Mouse (Mus musculus): ENCODE data around the gene Mycbp2. TPM values are rescaled to one million over a fixed set of nuclear protein-coding genes. Genes with fewer than 3 reads are reported as not detected.

Mycbp2 gene
- total RNA-seq (2021) = 100 to 1,000 TPM; 163 to 178 TPM
- long read RNA-seq, experiment 1, full-length matches to known transcripts = 1 of 43 reads
- long read RNA-seq, experiment 1, partial matches to known transcripts = 25 of 43 reads
- long read RNA-seq, experiment 1, other reads (novel, unspliced or antisense) = 17 of 43 reads
- long read RNA-seq, experiment 2, full-length matches to known transcripts = 1 of 34 reads
- long read RNA-seq, experiment 2, partial matches to known transcripts = 17 of 34 reads
- long read RNA-seq, experiment 2, other reads (novel, unspliced or antisense) = 16 of 34 reads

DNA sequence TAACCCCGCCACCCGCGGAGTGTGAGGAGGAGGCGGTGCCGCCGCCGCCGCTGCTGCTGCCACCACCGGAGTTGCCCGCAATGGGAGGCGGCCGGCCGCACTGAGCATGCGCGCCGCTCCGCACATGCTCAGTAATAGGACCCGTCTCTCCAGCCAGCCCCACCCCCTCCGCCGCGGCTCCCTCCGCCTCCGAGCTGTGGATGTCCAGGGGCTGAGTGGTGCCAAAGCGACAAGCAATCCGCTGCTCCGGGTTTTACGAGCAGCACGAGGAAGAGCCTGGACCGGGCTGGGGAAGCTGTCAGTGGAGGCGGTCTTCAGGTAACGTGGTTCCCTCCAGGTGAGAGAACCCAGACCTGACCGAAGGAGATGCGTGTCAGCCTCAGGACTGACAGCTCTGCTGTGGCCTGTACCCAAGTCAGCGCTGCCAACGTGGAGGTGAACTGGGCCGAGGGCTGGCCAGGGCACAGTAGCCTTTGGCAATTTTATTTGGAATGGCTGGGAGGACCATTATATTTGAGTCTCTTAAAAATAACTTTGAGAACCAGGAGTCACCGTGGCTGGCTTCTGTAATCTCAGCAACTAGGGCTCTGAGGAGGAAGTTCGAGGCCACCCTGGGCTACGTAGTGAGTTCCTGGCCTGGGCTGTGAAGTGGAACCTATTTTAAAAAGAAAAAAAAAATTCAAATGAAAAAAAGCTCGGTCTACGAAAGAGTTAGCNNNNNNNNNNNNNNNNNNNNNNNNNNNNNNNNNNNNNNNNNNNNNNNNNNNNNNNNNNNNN is at the start of gene Mycbp2:
Mycbp2 (minus strand) TSS at position 86 of the 777 bp plus-strand sequence.
- H3K4me3 ChIP-seq = peak within 1 kb of the TSS; percentile 92
- peak within 1 kb of the TSS; percentile 96 for H3K27ac ChIP-seq
- intact Hi-C loops (cut with DNase I) = loop anchor here (5.0 to 10.0 kb wide), 2 partner anchors 50 to 298 kb away; no protein-coding TSS in a partner anchor
- peak; percentile 98 to 99 for DNase-seq (ENCODE audit: extremely low spot score in 1 of 2, low spot score in 2 of 2)
- no peak for TF ChIP-seq CTCF (IDR thresholded peaks at IDR 0.05)

DNA sequence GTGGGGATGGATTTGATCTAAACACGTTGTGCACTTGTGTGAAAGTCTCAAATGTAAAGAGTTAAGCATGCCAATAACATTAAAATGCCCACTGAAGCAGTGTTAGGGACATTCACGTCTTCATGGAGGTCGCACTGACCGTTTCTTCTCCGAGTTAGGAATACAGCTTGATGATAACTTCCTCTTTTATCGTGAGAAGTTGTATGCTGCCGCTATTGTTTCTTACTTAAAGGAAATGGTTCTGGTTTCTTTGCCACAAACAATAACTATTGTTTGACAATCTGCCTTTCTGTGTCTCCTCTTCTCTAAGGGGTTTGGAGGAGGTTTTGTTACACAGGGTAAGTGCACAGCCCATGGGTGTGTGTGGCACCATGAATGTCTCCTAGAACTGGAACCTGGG is 45.8 kb upstream of the Mycbp2 start:
- TF ChIP-seq CTCF (IDR thresholded peaks at IDR 0.05) = no peak
- no peak overlapping the region for H3K27ac ChIP-seq
- intact Hi-C loops (cut with DNase I) = no loop called here

DNA sequence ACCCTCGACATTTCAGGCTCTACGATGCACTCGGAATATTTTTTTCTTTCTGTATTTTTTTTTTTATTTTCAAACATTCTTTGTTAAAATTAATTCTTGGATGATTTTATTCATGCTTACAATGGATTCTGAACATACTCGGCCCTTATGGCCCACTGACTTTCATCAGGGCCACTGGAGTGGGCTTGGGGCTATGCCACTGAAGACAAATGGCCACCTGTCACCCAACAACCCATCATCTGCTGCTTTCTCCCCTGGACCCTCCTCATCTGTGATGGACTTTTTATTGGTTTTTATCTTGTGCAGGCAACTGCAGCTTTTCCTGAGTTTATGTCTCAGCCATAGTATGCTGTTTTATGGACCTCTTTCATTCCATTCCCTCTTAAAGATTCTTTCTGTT is 40.8 kb upstream of the Mycbp2 start:
- intact Hi-C loops (cut with DNase I) = no loop called here
- no peak overlapping the region for H3K4me3 ChIP-seq
- TF ChIP-seq CTCF (IDR thresholded peaks at IDR 0.05) = no peak
- DNase-seq (ENCODE audit: extremely low spot score in 1 of 2, low spot score in 2 of 2) = no peak
- no peak overlapping the region for H3K27ac ChIP-seq

More for the DNA sequence above, 45.8 kb upstream of the Mycbp2 start:
- no peak overlapping the region for H3K4me3 ChIP-seq
- DNase-seq (ENCODE audit: extremely low spot score in 1 of 2, low spot score in 2 of 2) = no peak

DNA sequence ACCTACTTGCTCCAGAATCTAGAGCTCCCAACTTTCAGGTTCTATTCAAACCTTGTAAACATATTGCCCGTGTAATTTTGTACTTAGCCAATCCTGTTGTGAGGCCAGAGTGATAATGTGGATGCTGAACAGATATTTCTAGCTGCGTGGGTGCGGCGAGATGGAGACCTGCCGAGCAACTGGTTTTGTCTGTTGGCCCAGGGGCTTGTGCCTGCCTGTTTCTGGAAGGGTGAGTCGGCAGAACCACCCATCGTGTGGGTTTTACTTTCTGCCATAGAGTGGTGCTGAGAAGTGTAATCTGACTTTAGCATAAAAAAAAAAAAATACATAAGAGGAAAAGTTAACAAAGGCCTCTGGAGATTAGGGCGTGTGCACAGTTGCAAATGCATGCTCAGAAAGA is 40.3 kb upstream of the Mycbp2 start:
- TF ChIP-seq CTCF (IDR thresholded peaks at IDR 0.05) = no peak
- H3K4me3 ChIP-seq = no peak overlapping the region; the same call in 1 of the 2 replicates
- no peak for DNase-seq (ENCODE audit: extremely low spot score in 1 of 2, low spot score in 2 of 2)
- intact Hi-C loops (cut with DNase I) = no loop called here
- no peak overlapping the region for H3K27ac ChIP-seq

DNA sequence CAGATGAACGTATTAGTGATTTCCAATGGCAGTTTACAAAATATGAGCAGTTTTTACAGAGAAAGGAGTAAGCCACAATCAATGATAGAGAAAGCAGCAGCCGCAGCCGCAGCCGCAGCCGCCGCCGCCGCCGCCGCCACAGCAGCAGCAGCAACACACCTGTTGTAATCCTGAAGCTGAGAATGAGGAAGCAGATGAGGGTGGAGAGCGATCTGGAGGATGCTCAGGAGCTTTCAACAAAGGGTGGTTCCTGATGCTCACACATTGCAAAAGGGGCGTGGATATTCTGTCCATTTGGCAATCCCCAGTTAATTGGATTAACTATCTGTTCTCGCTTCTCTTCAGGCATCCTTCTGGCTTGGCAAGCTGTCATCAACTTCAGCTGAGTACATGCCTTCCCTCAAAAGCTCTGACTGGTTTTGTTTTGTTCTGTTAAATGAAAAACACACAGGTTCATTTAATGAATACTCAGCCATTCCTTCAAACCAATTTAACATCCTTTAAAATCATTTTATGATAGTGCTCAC is 38.5 kb upstream of the Mycbp2 start:
- no peak for TF ChIP-seq CTCF (IDR thresholded peaks at IDR 0.05)
- no peak for DNase-seq (ENCODE audit: extremely low spot score in 1 of 2, low spot score in 2 of 2)
- intact Hi-C loops (cut with DNase I) = no loop called here
- Histone ChIP-seq H3K4me3 (no peak overlapping the region), H3K27ac (no peak overlapping the region)

DNA sequence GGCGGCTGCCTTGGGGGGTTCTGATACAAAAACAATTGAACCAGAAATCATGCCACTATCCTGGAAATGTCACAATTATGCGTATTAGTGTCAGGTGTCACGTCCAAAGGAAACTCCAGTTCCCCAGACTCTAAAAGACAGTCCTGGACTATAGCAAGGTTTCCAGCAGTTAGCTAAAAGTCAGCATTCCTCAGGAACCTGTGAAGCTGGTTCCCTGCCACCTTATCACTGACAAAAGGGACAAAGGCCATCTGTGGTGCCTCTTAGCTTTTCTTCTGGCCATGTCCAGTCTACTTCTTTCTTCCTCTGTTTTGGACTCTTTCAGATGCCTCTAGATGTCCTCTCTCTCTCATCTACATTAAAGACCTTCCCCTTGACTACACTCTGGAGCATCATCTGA is 32.1 kb upstream of the Mycbp2 start:
- DNase-seq (ENCODE audit: extremely low spot score in 1 of 2, low spot score in 2 of 2) = no peak
- no peak overlapping the region for H3K27ac ChIP-seq
- no peak for TF ChIP-seq CTCF (IDR thresholded peaks at IDR 0.05)
- no peak overlapping the region for H3K4me3 ChIP-seq
- intact Hi-C loops (cut with DNase I) = no loop called here

DNA sequence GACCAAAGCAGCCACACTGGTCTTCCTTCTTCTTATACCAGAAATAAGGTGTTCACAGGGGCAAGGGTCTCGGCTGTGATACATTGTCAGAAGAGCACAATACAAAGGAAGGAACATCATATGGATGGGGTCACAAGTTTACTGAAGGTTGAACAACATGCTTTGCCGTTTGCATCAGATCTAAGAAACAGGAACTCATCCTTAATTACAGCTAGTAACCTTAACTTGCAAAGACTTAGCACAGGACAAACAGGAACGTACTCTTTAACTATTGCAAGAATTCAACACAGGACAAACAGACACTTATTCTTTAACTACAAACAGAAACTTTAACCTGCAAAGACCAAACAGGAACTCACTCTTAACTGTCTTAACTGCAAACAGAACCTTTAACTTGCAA is 30.2 kb upstream of the Mycbp2 start:
- TF ChIP-seq CTCF (IDR thresholded peaks at IDR 0.05) = no peak
- intact Hi-C loops (cut with DNase I) = no loop called here
- DNase-seq (ENCODE audit: extremely low spot score in 1 of 2, low spot score in 2 of 2) = no peak

DNA sequence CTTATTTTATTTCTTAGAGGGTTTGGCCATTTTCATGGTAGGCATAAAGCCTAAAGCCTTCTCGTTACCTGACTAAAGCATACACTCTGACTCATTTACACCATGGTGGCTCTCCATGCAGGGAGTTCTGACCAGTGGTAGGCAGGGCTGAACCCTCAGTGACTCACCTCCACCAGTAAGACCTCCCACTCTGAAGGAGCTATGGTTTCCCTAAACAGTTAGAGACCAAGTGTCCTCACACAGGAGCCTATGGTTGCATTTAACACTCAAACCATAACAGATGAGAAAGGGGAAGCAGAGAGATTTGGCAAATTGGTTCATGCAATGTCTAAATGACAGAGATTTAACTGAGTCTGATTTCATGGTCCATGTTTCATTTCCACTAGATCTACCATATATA is 28.9 kb upstream of the Mycbp2 start:
- intact Hi-C loops (cut with DNase I) = no loop called here
- no peak for TF ChIP-seq CTCF (IDR thresholded peaks at IDR 0.05)
- Histone ChIP-seq H3K27ac (no peak overlapping the region), H3K4me3 (no peak overlapping the region)
- no peak for DNase-seq (ENCODE audit: extremely low spot score in 1 of 2, low spot score in 2 of 2)

More for the DNA sequence above, 30.2 kb upstream of the Mycbp2 start:
- Histone ChIP-seq H3K4me3 (no peak overlapping the region), H3K27ac (no peak overlapping the region)

DNA sequence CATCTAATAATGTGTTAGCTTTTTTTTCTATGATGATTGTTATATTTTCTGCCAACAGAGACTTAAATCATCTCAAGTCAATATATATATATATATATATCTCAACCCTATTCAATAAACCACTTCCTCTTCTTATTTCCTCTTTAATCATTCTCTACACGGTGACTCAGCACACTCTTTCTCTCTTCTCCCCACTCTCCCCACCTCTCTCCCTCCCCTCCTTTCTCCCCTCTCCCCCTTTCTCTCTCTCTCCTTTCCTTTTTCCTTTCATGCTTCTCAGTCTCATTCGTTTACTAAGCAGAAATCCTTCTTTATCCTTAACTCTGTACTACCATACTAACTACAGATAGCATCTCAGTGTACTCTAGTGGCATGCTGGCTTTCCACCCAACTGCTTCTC is 16.6 kb upstream of the Mycbp2 start:
- TF ChIP-seq CTCF (IDR thresholded peaks at IDR 0.05) = no peak
- intact Hi-C loops (cut with DNase I) = no loop called here

DNA sequence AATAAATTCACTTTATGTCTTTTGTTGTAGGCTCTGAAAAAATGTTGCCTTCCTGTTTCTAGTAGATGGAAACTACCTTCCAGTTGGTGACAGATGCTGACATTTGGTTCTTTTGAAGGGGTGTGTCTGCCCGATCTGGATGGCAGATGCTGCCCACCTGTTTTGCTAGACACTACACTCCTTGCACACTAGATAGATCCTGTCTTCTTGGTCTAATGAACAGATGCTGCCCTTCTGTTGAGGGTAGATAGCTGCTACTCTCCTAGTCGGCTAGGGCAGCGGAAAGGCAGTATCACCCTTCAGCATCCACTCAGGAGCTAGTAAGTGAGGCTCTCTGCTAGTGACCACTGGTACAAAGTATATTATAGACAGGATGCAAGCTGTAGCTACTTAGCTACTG is 9.5 kb upstream of the Mycbp2 start:
- TF ChIP-seq CTCF (IDR thresholded peaks at IDR 0.05) = no peak
- DNase-seq (ENCODE audit: extremely low spot score in 1 of 2, low spot score in 2 of 2) = no peak
- no peak overlapping the region for H3K4me3 ChIP-seq
- intact Hi-C loops (cut with DNase I) = loop anchor here (10.0 kb wide), 1 partner anchor 179 kb away; no protein-coding TSS in a partner anchor
- no peak overlapping the region for H3K27ac ChIP-seq

More for the DNA sequence above, 16.6 kb upstream of the Mycbp2 start:
- no peak overlapping the region for H3K4me3 ChIP-seq
- no peak for DNase-seq (ENCODE audit: extremely low spot score in 1 of 2, low spot score in 2 of 2)
- no peak overlapping the region for H3K27ac ChIP-seq

DNA sequence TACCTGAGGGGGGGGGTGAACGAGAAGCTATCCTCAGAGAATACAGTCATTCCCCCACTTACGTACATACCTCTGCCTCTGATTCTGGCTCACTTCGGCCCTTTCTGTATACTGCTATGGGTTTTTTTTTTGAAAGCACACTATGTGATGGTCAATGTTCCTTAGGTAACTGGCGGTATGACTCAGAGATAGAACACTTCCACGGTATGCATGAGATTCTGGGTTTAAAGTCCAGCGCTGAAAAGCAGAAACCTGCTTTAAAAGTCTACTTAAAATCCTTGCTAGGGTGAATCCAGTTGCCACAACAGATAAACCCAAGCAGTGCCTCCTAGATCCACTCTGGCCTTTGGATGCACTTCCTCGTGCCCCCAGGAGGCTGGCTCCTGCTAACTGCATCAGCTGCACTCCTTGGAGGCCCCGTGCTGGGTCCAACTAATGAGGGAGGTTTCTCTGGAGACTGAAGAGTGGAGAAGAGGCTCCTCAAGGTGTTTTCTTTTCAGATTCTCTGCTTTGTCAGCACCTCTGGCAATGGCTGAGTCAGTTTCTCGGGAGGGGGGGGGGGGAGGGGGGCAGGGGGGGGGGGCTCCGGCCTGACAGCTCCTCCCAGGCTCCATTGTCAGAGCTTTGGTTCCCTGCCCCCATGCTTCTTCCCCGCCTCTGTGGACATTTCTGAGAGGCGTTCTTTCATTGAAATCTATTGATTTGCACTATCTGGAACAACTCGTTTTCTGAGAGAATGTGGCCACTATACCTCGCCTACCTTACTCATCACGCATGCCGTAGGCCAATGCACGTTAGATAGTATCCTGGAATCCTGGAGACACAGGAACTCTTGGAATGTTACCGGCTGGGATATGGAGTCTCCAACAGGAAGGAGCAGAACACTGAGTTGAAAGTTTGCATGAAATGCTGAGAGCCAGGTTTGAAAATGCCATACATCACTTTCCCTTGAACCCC is 8.1 kb upstream of the Mycbp2 start:
- no peak for DNase-seq (ENCODE audit: extremely low spot score in 1 of 2, low spot score in 2 of 2)
- intact Hi-C loops (cut with DNase I) = loop anchor here (10.0 kb wide), 1 partner anchor 180 kb away; no protein-coding TSS in a partner anchor
- Histone ChIP-seq H3K27ac (no peak overlapping the region), H3K4me3 (no peak overlapping the region)
- no peak for TF ChIP-seq CTCF (IDR thresholded peaks at IDR 0.05)
